Mouse (Mus musculus): ENCODE data around the gene Msto1. TPM values are rescaled to one million over a fixed set of nuclear protein-coding genes. Genes with fewer than 3 reads are reported as not detected.
"Not testable (repeated sequence)": the region's sequence is repeated elsewhere in the genome, so short reads cannot be mapped to it uniquely, and the experiment has no call there.

Msto1 gene
- polyA plus RNA-seq (2012; rRNA removed) = 7.6 and 12.4 TPM in 2 replicates

GRCm38 (mm10) chr3:88913511-88914383, at the start of gene Msto1:
TSS of gene Msto1 (minus strand) at chr3:88913999.
- WGBS = under 1% methylated on average over 62 of the region's 62 CpGs
- TF ChIP-seq POLR2A (IDR thresholded peaks at IDR 0.05; ENCODE audit: low read depth, low read length) (peak; percentile 96), CTCF (IDR thresholded peaks at IDR 0.05; ENCODE audit: extremely low read depth, insufficient read length, insufficient replicate concordance, low read depth, low read length) (no peak)

GRCm38 (mm10) chr3:88963211-88963610, 49.4 kb upstream of the Msto1 start:
- H3K27ac ChIP-seq (ENCODE audit: insufficient read depth, low read depth, low read length); H3K27me3 ChIP-seq (ENCODE audit: control insufficient read depth, insufficient read depth, low read length); H3K4me1 ChIP-seq (ENCODE audit: control insufficient read depth, insufficient read depth, insufficient read length, low read length); H3K4me3 ChIP-seq (ENCODE audit: low read depth, low read length): not testable (repeated sequence)
- peaks cover 12% of the 10 kb centered on the region for H3K36me3 ChIP-seq (ENCODE audit: control insufficient read depth, insufficient read depth, low read length)

More at GRCm38 (mm10) chr3:88913511-88914383, at the start of gene Msto1:
- Histone ChIP-seq H3K27ac (ENCODE audit: insufficient read depth, low read depth, low read length) (peak within 1 kb of the TSS; percentile 90), H3K27me3 (ENCODE audit: control insufficient read depth, insufficient read depth, low read length) (no peaks in the 10 kb centered on the region), H3K4me1 (ENCODE audit: control insufficient read depth, insufficient read depth, insufficient read length, low read length) (no peaks in the 10 kb centered on the region; the same call in 1 of the 2 replicates), H3K4me3 (ENCODE audit: low read depth, low read length) (peak within 1 kb of the TSS; percentile 72), H3K36me3 (ENCODE audit: control insufficient read depth, insufficient read depth, low read length) (peaks cover 17% of the 10 kb centered on the region)

GRCm38 (mm10) chr3:88953736-88954135, 39.9 kb upstream of the Msto1 start:
- Histone ChIP-seq H3K27me3 (ENCODE audit: control insufficient read depth, insufficient read depth, low read length) (no peaks in the 10 kb centered on the region), H3K4me3 (ENCODE audit: low read depth, low read length) (no peak overlapping the region), H3K4me1 (ENCODE audit: control insufficient read depth, insufficient read depth, insufficient read length, low read length) (no peaks in the 10 kb centered on the region), H3K36me3 (ENCODE audit: control insufficient read depth, insufficient read depth, low read length) (no peaks in the 10 kb centered on the region), H3K27ac (ENCODE audit: insufficient read depth, low read depth, low read length) (no peak overlapping the region)
- no peak for TF ChIP-seq CTCF (IDR thresholded peaks at IDR 0.05; ENCODE audit: extremely low read depth, insufficient read length, insufficient replicate concordance, low read depth, low read length)
- TF ChIP-seq POLR2A (IDR thresholded peaks at IDR 0.05; ENCODE audit: low read depth, low read length) = no peak

GRCm38 (mm10) chr3:88953246-88953645, 39.4 kb upstream of the Msto1 start:
- Histone ChIP-seq H3K27ac (ENCODE audit: insufficient read depth, low read depth, low read length) (no peak overlapping the region), H3K4me3 (ENCODE audit: low read depth, low read length) (no peak overlapping the region), H3K36me3 (ENCODE audit: control insufficient read depth, insufficient read depth, low read length) (no peaks in the 10 kb centered on the region), H3K4me1 (ENCODE audit: control insufficient read depth, insufficient read depth, insufficient read length, low read length) (no peaks in the 10 kb centered on the region), H3K27me3 (ENCODE audit: control insufficient read depth, insufficient read depth, low read length) (no peaks in the 10 kb centered on the region)
- TF ChIP-seq POLR2A (IDR thresholded peaks at IDR 0.05; ENCODE audit: low read depth, low read length) = no peak
- 46% methylated on average over 4 of the region's 4 CpGs for WGBS

DNA sequence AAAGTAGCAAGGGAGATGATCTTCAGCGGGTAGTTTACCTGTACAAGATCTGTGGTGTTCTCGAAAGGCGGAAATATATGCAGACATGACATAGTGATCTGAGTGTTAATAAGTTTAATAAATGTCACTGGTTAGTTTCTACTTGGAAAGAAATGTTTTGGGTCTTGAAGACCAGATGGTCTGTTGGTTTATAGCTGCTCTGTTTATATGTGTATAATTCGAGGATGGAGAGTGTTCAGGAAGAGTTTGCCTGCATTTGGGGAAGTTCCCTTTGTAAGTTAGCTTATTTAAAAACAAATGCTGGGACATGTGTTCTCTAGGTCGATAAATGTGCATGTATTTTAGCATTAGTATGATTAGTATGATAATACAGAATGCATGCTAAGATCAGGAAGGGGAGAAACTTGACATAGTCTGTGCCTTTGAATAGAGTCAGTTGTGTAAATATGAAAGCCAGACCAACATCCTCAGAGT, 37.6 kb upstream of the Msto1 start:
- Histone ChIP-seq H3K4me3 (ENCODE audit: low read depth, low read length) (peak overlapping the region; percentile 88), H3K4me1 (ENCODE audit: control insufficient read depth, insufficient read depth, insufficient read length, low read length) (no peaks in the 10 kb centered on the region), H3K36me3 (ENCODE audit: control insufficient read depth, insufficient read depth, low read length) (no peaks in the 10 kb centered on the region), H3K27ac (ENCODE audit: insufficient read depth, low read depth, low read length) (peak overlapping the region; percentile 98), H3K27me3 (ENCODE audit: control insufficient read depth, insufficient read depth, low read length) (no peaks in the 10 kb centered on the region)
- WGBS = under 1% methylated on average over 5 of the region's 5 CpGs
- TF ChIP-seq POLR2A (IDR thresholded peaks at IDR 0.05; ENCODE audit: low read depth, low read length) (no peak), CTCF (IDR thresholded peaks at IDR 0.05; ENCODE audit: extremely low read depth, insufficient read length, insufficient replicate concordance, low read depth, low read length) (no peak)

GRCm38 (mm10) chr3:88950576-88951326, 37.0 kb upstream of the Msto1 start, which contains the start of the genes Ash1l and Dap3:
TSS of gene Ash1l (plus strand) at chr3:88950622.
TSS of gene Dap3 (minus strand) at chr3:88951181.
- no peaks in the 10 kb centered on the region for H3K4me1 ChIP-seq (ENCODE audit: control insufficient read depth, insufficient read depth, insufficient read length, low read length)
- no peaks in the 10 kb centered on the region for H3K27me3 ChIP-seq (ENCODE audit: control insufficient read depth, insufficient read depth, low read length)
- TF ChIP-seq CTCF (IDR thresholded peaks at IDR 0.05; ENCODE audit: extremely low read depth, insufficient read length, insufficient replicate concordance, low read depth, low read length) (peak; percentile 27; the same call in 1 of the 2 replicates), POLR2A (IDR thresholded peaks at IDR 0.05; ENCODE audit: low read depth, low read length) (peak; percentile 51; the same call in 1 of the 2 replicates)
- H3K27ac ChIP-seq (ENCODE audit: insufficient read depth, low read depth, low read length) = peak within 1 kb of the TSS; percentile 98
- peak within 1 kb of the TSS; percentile 88 for H3K4me3 ChIP-seq (ENCODE audit: low read depth, low read length)
- 1% methylated on average over 40 of the region's 64 CpGs for WGBS
- no peaks in the 10 kb centered on the region for H3K36me3 ChIP-seq (ENCODE audit: control insufficient read depth, insufficient read depth, low read length)
